Mouse (Mus musculus): ENCODE data around the gene Rab29.

GRCm38 (mm10) chr1:131827207-131827786, 39.7 kb upstream of the Rab29 start, which contains the start of gene Slc41a1:
- TF ChIP-seq CTCF (IDR thresholded peaks at IDR 0.05; ENCODE audit: low read depth, low read length) = no peak
- no peak for TF ChIP-seq POLR2A (IDR thresholded peaks at IDR 0.05; ENCODE audit: borderline replicate concordance, low read depth, low read length)
